Mouse (Mus musculus): ENCODE measurements at regions not wholly inside any gene's neighbourhood (a gene's known extent, or its start where the extent isn't known, plus 50 kb on each side); places are given as distances from the start of the nearest gene placed in this dataset.

DNA sequence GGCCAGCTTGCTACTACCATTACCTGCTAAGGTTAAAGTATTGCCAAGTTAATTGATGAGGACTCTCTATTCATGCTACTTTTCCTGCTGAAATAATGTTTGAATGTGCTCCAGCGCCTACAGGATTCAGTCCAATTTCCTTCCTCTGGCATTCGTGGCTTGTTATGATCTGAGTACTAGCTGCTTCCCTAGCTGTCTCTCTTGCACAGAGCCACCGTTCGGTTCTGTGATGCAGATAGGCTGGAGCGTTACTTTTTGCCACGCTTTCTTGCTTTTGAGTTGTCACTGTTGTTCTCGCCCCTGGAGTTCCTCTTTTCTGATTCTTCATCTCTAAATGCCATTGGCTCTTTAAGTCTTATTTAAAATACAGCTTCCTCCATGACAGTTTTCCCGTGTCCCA, 279.3 kb downstream of the Olfm4 start:
- TF ChIP-seq NANOG (IDR thresholded peaks at IDR 0.05; ENCODE audit: borderline replicate concordance, low read length) (no peak), CTCF (conservative IDR thresholded peaks at IDR 0.05; ENCODE audit: low read length) (no peak), POU5F1 (IDR thresholded peaks at IDR 0.05; ENCODE audit: borderline replicate concordance, low read length) (no peak)
- Histone ChIP-seq H3K4me3 (replicated peaks; ENCODE audit: low read length) (no peak overlapping the region), H3K27me3 (ENCODE audit: insufficient read depth, low read length) (no peaks in the 10 kb centered on the region), H3K4me1 (replicated peaks; ENCODE audit: low read depth, low read length) (no peaks in the 10 kb centered on the region), H3K9me3 (ENCODE audit: low read length) (no peaks in the 10 kb centered on the region), H3K36me3 (ENCODE audit: insufficient read depth, low read length) (no peaks in the 10 kb centered on the region)

DNA sequence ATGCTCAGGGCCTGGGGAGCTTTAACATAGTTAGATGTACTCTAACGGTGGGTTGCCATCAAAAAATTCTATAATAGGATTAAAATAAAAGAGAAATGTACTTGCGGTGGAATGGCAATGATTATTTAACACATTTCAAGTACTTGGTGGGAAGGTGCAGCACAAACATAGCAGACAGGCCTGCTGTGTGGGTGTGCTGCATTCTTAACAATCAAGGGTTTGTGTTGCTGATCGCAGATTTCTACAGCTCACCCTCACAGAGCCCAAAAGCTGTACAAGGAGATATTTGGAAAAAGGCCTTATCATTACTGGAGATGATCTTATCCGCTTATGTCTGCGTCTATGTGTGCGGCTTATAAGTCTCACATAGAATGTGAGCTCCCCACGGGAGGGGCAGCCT, 281.2 kb downstream of the Olfm4 start:
- no peaks in the 10 kb centered on the region for H3K27me3 ChIP-seq (ENCODE audit: insufficient read depth, low read length)
- H3K9me3 ChIP-seq (ENCODE audit: low read length): no peaks in the 10 kb centered on the region
- H3K36me3 ChIP-seq (ENCODE audit: insufficient read depth, low read length): no peaks in the 10 kb centered on the region
- H3K4me1 ChIP-seq (replicated peaks; ENCODE audit: low read depth, low read length): no peaks in the 10 kb centered on the region
- H3K4me3 ChIP-seq (replicated peaks; ENCODE audit: low read length): no peak overlapping the region
- no peak for TF ChIP-seq POU5F1 (IDR thresholded peaks at IDR 0.05; ENCODE audit: borderline replicate concordance, low read length)
- no peak for TF ChIP-seq NANOG (IDR thresholded peaks at IDR 0.05; ENCODE audit: borderline replicate concordance, low read length)
- no peak for TF ChIP-seq CTCF (conservative IDR thresholded peaks at IDR 0.05; ENCODE audit: low read length)

DNA sequence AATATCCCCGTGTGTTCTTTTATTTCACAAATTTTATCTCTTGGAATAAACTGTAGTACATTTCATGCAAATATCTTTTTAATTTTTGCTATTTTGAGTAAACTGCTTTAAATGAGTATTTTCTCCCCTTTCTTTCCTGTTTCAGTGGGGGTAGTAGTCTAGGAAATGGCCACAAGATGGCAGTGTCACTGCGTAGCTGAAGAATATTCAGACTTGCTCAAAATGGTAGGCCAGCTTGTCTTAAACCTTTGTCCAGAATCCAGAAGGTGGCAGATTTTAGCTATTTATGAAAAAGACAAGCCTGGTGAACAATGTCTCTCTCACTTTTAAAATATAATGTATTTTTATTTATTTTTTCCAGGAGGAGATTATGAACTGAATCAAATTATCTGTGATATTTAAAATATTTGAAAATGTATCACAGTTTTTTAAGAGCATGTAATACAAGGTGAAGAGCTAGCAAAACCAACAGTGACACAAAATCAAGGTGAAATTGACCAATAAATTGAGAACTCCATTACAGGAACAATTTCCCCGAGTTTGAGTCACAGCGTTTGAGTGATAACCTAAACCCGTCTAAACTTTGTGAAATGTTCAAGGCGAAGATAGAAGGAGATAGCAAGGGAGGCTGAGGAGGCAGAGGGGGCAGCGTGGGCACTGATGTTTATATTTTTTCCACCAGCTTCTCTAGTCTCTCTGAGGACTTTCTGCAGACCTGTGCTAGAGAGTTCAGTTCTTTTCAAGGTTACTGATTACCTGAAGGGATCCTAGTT, 285.5 kb downstream of the Olfm4 start:
- no peaks in the 10 kb centered on the region for H3K4me1 ChIP-seq (replicated peaks; ENCODE audit: low read depth, low read length)
- TF ChIP-seq CTCF (conservative IDR thresholded peaks at IDR 0.05; ENCODE audit: low read length): peak; percentile 87
- no peak for TF ChIP-seq POU5F1 (IDR thresholded peaks at IDR 0.05; ENCODE audit: borderline replicate concordance, low read length)
- no peaks in the 10 kb centered on the region for H3K36me3 ChIP-seq (ENCODE audit: insufficient read depth, low read length)
- no peaks in the 10 kb centered on the region for H3K27me3 ChIP-seq (ENCODE audit: insufficient read depth, low read length)
- H3K4me3 ChIP-seq (replicated peaks; ENCODE audit: low read length): no peak overlapping the region
- H3K9me3 ChIP-seq (ENCODE audit: low read length): no peaks in the 10 kb centered on the region

DNA sequence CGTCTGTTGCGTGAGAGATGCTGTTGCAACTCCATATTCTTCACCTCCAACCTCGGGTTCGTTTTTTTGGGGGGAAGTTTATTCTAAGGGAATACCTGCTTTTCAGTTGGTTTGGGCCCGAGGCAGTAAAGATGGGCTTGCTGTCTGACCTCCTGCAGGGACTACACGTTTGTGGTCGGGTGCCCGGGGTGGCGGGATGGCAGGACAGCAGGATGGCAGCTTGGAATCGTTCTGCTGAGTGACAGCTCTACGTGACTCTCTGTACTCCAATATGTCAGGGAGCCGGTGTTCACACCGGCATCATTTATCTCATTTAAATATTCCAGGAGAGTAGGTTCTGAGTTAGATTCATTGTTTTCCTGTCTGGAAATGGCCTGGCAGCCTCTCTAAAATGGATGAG, 286.2 kb downstream of the Olfm4 start:
- Histone ChIP-seq H3K4me3 (replicated peaks; ENCODE audit: low read length) (no peak overlapping the region), H3K4me1 (replicated peaks; ENCODE audit: low read depth, low read length) (no peaks in the 10 kb centered on the region)

DNA sequence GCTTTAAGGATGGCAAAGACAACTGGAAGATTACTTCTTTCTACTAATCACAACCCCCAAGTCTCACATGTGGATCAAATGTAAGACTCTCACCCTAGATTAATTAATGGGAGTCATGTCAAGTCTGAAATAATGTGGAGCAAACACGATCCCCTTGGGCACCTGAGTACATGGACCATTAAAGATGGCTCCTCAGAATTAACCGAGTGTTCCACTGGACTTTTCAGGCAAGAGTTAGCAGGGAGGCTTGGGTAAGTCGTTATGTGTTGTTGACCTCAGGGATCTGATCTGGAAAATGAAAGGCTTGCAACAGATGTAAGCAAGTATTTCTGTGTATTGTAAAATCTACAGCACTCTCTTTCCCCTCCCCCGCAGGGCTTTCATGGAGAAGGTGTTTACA, 296.3 kb downstream of the Olfm4 start:
- H3K27me3 ChIP-seq (ENCODE audit: insufficient read depth, low read length): no peaks in the 10 kb centered on the region
- no peak for TF ChIP-seq NANOG (IDR thresholded peaks at IDR 0.05; ENCODE audit: borderline replicate concordance, low read length)
- no peak for TF ChIP-seq POU5F1 (IDR thresholded peaks at IDR 0.05; ENCODE audit: borderline replicate concordance, low read length)
- TF ChIP-seq CTCF (conservative IDR thresholded peaks at IDR 0.05; ENCODE audit: low read length): no peak
- peaks cover 7% of the 10 kb centered on the region for H3K9me3 ChIP-seq (ENCODE audit: low read length)
- H3K4me1 ChIP-seq (replicated peaks; ENCODE audit: low read depth, low read length): no peaks in the 10 kb centered on the region
- no peaks in the 10 kb centered on the region for H3K36me3 ChIP-seq (ENCODE audit: insufficient read depth, low read length)
- no peak overlapping the region for H3K4me3 ChIP-seq (replicated peaks; ENCODE audit: low read length)

More for the DNA sequence above, 286.2 kb downstream of the Olfm4 start:
- TF ChIP-seq NANOG (IDR thresholded peaks at IDR 0.05; ENCODE audit: borderline replicate concordance, low read length) (no peak), POU5F1 (IDR thresholded peaks at IDR 0.05; ENCODE audit: borderline replicate concordance, low read length) (no peak), CTCF (conservative IDR thresholded peaks at IDR 0.05; ENCODE audit: low read length) (no peak)
- no peaks in the 10 kb centered on the region for H3K36me3 ChIP-seq (ENCODE audit: insufficient read depth, low read length)
- H3K27me3 ChIP-seq (ENCODE audit: insufficient read depth, low read length): no peaks in the 10 kb centered on the region
- H3K9me3 ChIP-seq (ENCODE audit: low read length): no peaks in the 10 kb centered on the region

DNA sequence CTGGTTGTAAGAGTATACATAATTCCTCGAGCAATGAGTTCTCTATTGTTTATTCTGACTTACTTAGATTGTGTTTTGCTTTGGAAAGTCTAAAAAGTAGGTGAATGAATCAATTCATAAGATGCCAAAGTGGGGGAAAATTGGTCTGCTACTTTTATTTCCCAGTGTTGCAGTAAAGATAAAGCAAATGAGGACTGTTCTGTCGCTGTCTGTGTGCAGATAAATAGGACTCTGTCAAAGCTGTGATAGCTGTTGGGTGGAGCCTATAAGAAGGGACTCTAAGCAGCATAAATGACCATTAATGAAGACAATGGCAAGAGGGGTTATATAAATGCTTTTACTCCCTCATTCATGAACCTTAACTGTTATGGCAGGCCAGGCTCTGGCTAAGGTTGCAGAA, 299.8 kb downstream of the Olfm4 start:
- no peak overlapping the region for H3K4me3 ChIP-seq (replicated peaks; ENCODE audit: low read length)
- H3K36me3 ChIP-seq (ENCODE audit: insufficient read depth, low read length): no peaks in the 10 kb centered on the region
- no peaks in the 10 kb centered on the region for H3K4me1 ChIP-seq (replicated peaks; ENCODE audit: low read depth, low read length)
- no peaks in the 10 kb centered on the region for H3K27me3 ChIP-seq (ENCODE audit: insufficient read depth, low read length)
- H3K9me3 ChIP-seq (ENCODE audit: low read length): peaks cover 7% of the 10 kb centered on the region
- no peak for TF ChIP-seq POU5F1 (IDR thresholded peaks at IDR 0.05; ENCODE audit: borderline replicate concordance, low read length)
- TF ChIP-seq NANOG (IDR thresholded peaks at IDR 0.05; ENCODE audit: borderline replicate concordance, low read length): no peak
- TF ChIP-seq CTCF (conservative IDR thresholded peaks at IDR 0.05; ENCODE audit: low read length): no peak

DNA sequence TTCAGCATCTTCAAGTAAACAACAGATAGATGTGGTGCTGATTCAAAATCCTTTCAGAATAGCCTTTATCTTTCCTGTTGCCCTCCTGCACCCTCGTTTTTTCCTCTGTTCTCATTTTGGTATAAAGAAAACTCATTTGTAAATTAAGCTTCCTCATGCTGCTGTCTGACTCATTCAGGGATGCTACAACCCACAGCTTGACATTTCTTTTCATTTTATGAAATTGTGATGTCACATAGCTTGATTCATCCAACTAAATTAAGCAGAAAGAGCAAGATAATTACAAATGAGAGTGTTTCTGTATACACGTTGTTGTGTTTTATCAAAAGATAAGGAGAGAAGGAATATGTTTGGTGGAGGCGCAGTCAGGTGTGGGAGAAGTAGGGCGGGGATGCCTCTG, 307.5 kb downstream of the Olfm4 start:
- Histone ChIP-seq H3K4me1 (replicated peaks; ENCODE audit: low read depth, low read length) (no peaks in the 10 kb centered on the region), H3K9me3 (ENCODE audit: low read length) (no peaks in the 10 kb centered on the region), H3K36me3 (ENCODE audit: insufficient read depth, low read length) (no peaks in the 10 kb centered on the region), H3K27me3 (ENCODE audit: insufficient read depth, low read length) (no peaks in the 10 kb centered on the region), H3K4me3 (replicated peaks; ENCODE audit: low read length) (no peak overlapping the region)
- TF ChIP-seq NANOG (IDR thresholded peaks at IDR 0.05; ENCODE audit: borderline replicate concordance, low read length): no peak
- no peak for TF ChIP-seq POU5F1 (IDR thresholded peaks at IDR 0.05; ENCODE audit: borderline replicate concordance, low read length)
- no peak for TF ChIP-seq CTCF (conservative IDR thresholded peaks at IDR 0.05; ENCODE audit: low read length)

DNA sequence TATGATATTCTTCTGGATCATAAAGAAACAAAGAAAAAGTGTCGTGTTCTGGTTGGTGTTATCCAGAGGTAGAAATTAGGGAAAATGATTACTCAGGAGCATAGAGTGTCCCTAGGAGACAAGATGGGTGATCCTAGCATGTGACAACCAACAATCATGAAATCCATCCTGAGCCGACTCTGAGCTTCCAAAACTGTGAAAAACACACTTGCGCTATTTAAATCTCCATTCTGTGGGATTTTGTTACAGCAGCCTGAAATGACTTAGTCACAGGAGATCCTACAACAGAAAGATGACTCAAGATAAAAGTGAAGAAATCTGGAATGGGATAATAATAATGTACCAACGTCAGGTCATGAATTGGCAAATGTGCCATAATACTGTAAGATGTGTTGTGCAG, 309.5 kb downstream of the Olfm4 start:
- H3K36me3 ChIP-seq (ENCODE audit: insufficient read depth, low read length): no peaks in the 10 kb centered on the region
- no peak overlapping the region for H3K4me3 ChIP-seq (replicated peaks; ENCODE audit: low read length)
- no peaks in the 10 kb centered on the region for H3K27me3 ChIP-seq (ENCODE audit: insufficient read depth, low read length)
- H3K4me1 ChIP-seq (replicated peaks; ENCODE audit: low read depth, low read length): no peaks in the 10 kb centered on the region
- no peaks in the 10 kb centered on the region for H3K9me3 ChIP-seq (ENCODE audit: low read length)
- TF ChIP-seq NANOG (IDR thresholded peaks at IDR 0.05; ENCODE audit: borderline replicate concordance, low read length) (no peak), POU5F1 (IDR thresholded peaks at IDR 0.05; ENCODE audit: borderline replicate concordance, low read length) (no peak), CTCF (conservative IDR thresholded peaks at IDR 0.05; ENCODE audit: low read length) (no peak)

DNA sequence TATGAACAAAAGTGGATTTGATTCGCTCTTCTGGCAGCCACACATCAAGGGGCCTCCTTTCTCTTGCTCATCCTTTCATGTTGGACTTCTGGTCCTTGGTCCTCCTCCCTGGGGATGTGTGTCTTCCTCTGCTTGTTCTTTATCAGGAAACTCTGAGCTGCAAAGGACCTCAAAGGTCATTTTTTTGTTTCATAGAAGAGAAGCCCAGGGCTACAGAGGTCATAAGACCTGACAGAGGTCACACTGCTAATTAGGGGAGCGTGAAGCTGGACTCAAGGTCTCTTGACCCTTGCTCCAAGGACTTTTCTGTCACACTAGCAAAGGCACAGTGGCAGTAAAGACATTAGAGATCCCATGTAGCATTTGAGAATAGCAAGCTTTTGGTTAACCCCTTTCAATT, 345.8 kb downstream of the Olfm4 start:
- Histone ChIP-seq H3K9me3 (ENCODE audit: low read length) (no peaks in the 10 kb centered on the region), H3K4me3 (replicated peaks; ENCODE audit: low read length) (no peak overlapping the region), H3K4me1 (replicated peaks; ENCODE audit: low read depth, low read length) (no peaks in the 10 kb centered on the region), H3K36me3 (ENCODE audit: insufficient read depth, low read length) (no peaks in the 10 kb centered on the region), H3K27me3 (ENCODE audit: insufficient read depth, low read length) (no peaks in the 10 kb centered on the region)
- no peak for TF ChIP-seq POU5F1 (IDR thresholded peaks at IDR 0.05; ENCODE audit: borderline replicate concordance, low read length)
- TF ChIP-seq CTCF (conservative IDR thresholded peaks at IDR 0.05; ENCODE audit: low read length): no peak
- TF ChIP-seq NANOG (IDR thresholded peaks at IDR 0.05; ENCODE audit: borderline replicate concordance, low read length): no peak
